Mouse (Mus musculus) neutrophil, adult 5-6 weeks (primary cell): ENCODE measurements around the gene Upk3b. TPM values are rescaled to one million over a fixed set of nuclear protein-coding genes. Genes with fewer than 3 reads are reported as not detected.

ENCODE experiments used
- ATAC-seq: fragments of 151-379, 151-347 bp; 2 replicates; pipeline ENCODE4 v1.8.0; 2017; ENCODE audit warnings: mild to moderate bottlenecking, moderate TSS enrichment; ENCODE audit not compliant: insufficient number of reproducible peaks, poor library complexity, low FRiP score, severe bottlenecking; ENCODE audit errors: extremely low read depth
- total RNA-seq: library from RNA; stranded (forward); fragments of 200-1000 nt; gene quantifications from 2 replicates; pipeline ENCODE4 v1.2.3, GENCODE M21; 2017

Upk3b gene
- not detected in 2 replicates for total RNA-seq

GRCm38 (mm10) chr5:136038258-136039214 lies at the start of gene Upk3b:
Upk3b (plus strand) TSS chr5:136038496.
- ATAC-seq = no peak

GRCm38 (mm10) chr5:135990601-135991000 lies 47.7 kb upstream of the Upk3b start:
- peak; percentile 72 for ATAC-seq

GRCm38 (mm10) chr5:135993381-135993965 lies 44.8 kb upstream of the Upk3b start:
- ATAC-seq = no peak

- no peak for ATAC-seq
Observed at GRCm38 (mm10) chr5:135994335-135994724, 44.0 kb upstream of the Upk3b start.

GRCm38 (mm10) chr5:135994725-135995687 lies 43.3 kb upstream of the Upk3b start, which contains the start of gene Dtx2:
Dtx2 (plus strand) TSS chr5:135994800.
- ATAC-seq = peak; percentile 91

GRCm38 (mm10) chr5:135996162-135996561 lies 42.1 kb upstream of the Upk3b start:
- ATAC-seq = no peak

GRCm38 (mm10) chr5:136001222-136001621 lies 37.1 kb upstream of the Upk3b start:
- no peak for ATAC-seq

GRCm38 (mm10) chr5:136002325-136002724 lies 36.0 kb upstream of the Upk3b start:
- ATAC-seq = no peak

GRCm38 (mm10) chr5:136002751-136003151 lies 35.5 kb upstream of the Upk3b start:
- no peak for ATAC-seq

GRCm38 (mm10) chr5:136004537-136004936 lies 33.8 kb upstream of the Upk3b start:
- ATAC-seq = no peak

- ATAC-seq = no peak
Observed at GRCm38 (mm10) chr5:136007745-136008144, 30.6 kb upstream of the Upk3b start.

GRCm38 (mm10) chr5:136014877-136015276 lies 23.4 kb upstream of the Upk3b start:
- ATAC-seq = no peak

GRCm38 (mm10) chr5:136015586-136015985 lies 22.7 kb upstream of the Upk3b start:
- no peak for ATAC-seq

- ATAC-seq = no peak
Observed at GRCm38 (mm10) chr5:136016014-136016876, 22.1 kb upstream of the Upk3b start.

- no peak for ATAC-seq
Observed at GRCm38 (mm10) chr5:136017262-136017661, 21.0 kb upstream of the Upk3b start.

- ATAC-seq = no peak
Observed at GRCm38 (mm10) chr5:136018726-136019125, 19.6 kb upstream of the Upk3b start.

- ATAC-seq = no peak
Observed at GRCm38 (mm10) chr5:136019907-136020306, 18.4 kb upstream of the Upk3b start.

- ATAC-seq = no peak
Observed at GRCm38 (mm10) chr5:136025712-136026111, 12.6 kb upstream of the Upk3b start.
